Mouse (Mus musculus) neural tube, embryonic 12.5 days (tissue): ENCODE measurements around the gene Ngef. TPM values are rescaled to one million over a fixed set of nuclear protein-coding genes. Genes with fewer than 3 reads are reported as not detected.
"Not testable (repeated sequence)": the region's sequence is repeated elsewhere in the genome, so short reads cannot be mapped to it uniquely, and the experiment has no call there.

Experiments
- ATAC-seq: fragments of 200-750 bp; cut with Nextera tagmentation; 2 replicates; pipeline ENCODE4 v1.8.0; 2017; ENCODE audit warnings: low read depth, mild to moderate bottlenecking, moderate TSS enrichment, moderate library complexity; ENCODE audit not compliant: low FRiP score
- H3K27ac ChIP-seq: fragments of 300-500 bp; sonication (generic); 2 replicates; pipeline ENCODE4 v1.5.1; 2016
- H3K27me3 ChIP-seq: fragments of 300-500 bp; sonication (generic); replicated peaks from 2 replicates; pipeline ENCODE4 v1.6.1; 2016; ENCODE audit warnings: mild to moderate bottlenecking
- H3K36me3 ChIP-seq: fragments of 300-500 bp; sonication (generic); 2 replicates; pipeline ENCODE4 v1.6.1; 2016; ENCODE audit warnings: mild to moderate bottlenecking
- H3K4me1 ChIP-seq: fragments of 300-500 bp; sonication (generic); 2 replicates; pipeline ENCODE4 v1.6.1; 2016
- H3K4me2 ChIP-seq: fragments of 300-500 bp; sonication (generic); replicated peaks from 2 replicates; pipeline ENCODE4 v1.6.1; 2016; ENCODE audit warnings: mild to moderate bottlenecking
- H3K4me3 ChIP-seq: fragments of 300-500 bp; sonication (generic); 2 replicates; pipeline ENCODE4 v1.5.1; 2016
- H3K9ac ChIP-seq: fragments of 300-500 bp; sonication (generic); 2 replicates; pipeline ENCODE4 v1.6.1; 2016; ENCODE audit warnings: mild to moderate bottlenecking
- H3K9me3 ChIP-seq: fragments of 300-500 bp; sonication (generic); 2 replicates; pipeline ENCODE4 v1.6.1; 2016; ENCODE audit warnings: mild to moderate bottlenecking
- WGBS: fragments of 180-500 bp; shearing (Covaris S2); methylation state at CpG from one replicate; pipeline ENCODE4 v1.1.7; 2016; 5-methylcytosine and 5-hydroxymethylcytosine counted together
- polyA plus RNA-seq: library from polyadenylated mRNA; unstranded; fragments of >200 nt; fragmentation: Nextera tagmentation; extraction: Ambion mirVana; gene quantifications from 2 replicates; pipeline ENCODE4 v1.2.1, GENCODE M21; 2016

Gene Ngef
- polyA plus RNA-seq, 1 experiment from 2014 or later: 2.6 TPM

- 19% methylated on average over 26 of the region's 26 CpGs for WGBS
- Histone ChIP-seq H3K4me2 (peak overlapping the region; percentile 99), H3K4me1 (peaks cover 6% of the 10 kb centered on the region), H3K4me3 (peak overlapping the region; percentile 72), H3K9ac (peak overlapping the region; percentile 64; the same call in 1 of the 2 replicates), H3K27me3 (peaks cover 35% of the 10 kb centered on the region), H3K27ac (no peak overlapping the region), H3K9me3 (no peaks in the 10 kb centered on the region), H3K36me3 (no peaks in the 10 kb centered on the region)
- ATAC-seq: no peak; the same call in 1 of the 2 replicates
Observed at GRCm38 (mm10) chr1:87508591-87509560, 64.8 kb downstream of the Ngef start.

GRCm38 (mm10) chr1:87507857-87508256, 65.8 kb downstream of the Ngef start:
- peaks cover 35% of the 10 kb centered on the region for H3K27me3 ChIP-seq

GRCm38 (mm10) chr1:87505524-87505923, 68.1 kb downstream of the Ngef start:
- Histone ChIP-seq H3K4me3 (no peak overlapping the region), H3K9ac (no peak overlapping the region), H3K9me3 (no peaks in the 10 kb centered on the region), H3K4me1 (peaks cover 6% of the 10 kb centered on the region), H3K36me3 (no peaks in the 10 kb centered on the region), H3K4me2 (no peak overlapping the region), H3K27me3 (peaks cover 29% of the 10 kb centered on the region), H3K27ac (no peak overlapping the region)
- ATAC-seq: no peak
- WGBS: 92% methylated on average over 4 of the region's 4 CpGs

More at GRCm38 (mm10) chr1:87507857-87508256, 65.8 kb downstream of the Ngef start:
- Histone ChIP-seq H3K36me3 (no peaks in the 10 kb centered on the region), H3K9ac (no peak overlapping the region), H3K4me1 (peaks cover 6% of the 10 kb centered on the region), H3K4me3 (no peak overlapping the region), H3K4me2 (no peak overlapping the region), H3K9me3 (no peaks in the 10 kb centered on the region), H3K27ac (no peak overlapping the region)
- WGBS: 66% methylated on average over 6 of the region's 6 CpGs
- ATAC-seq: no peak

GRCm38 (mm10) chr1:87493542-87493941, 80.1 kb downstream of the Ngef start:
- WGBS: 79% methylated on average over 4 of the region's 4 CpGs
- Histone ChIP-seq H3K4me2 (no peak overlapping the region), H3K4me1 (no peaks in the 10 kb centered on the region), H3K9ac (no peak overlapping the region), H3K9me3 (no peaks in the 10 kb centered on the region), H3K27ac (no peak overlapping the region), H3K36me3 (no peaks in the 10 kb centered on the region), H3K4me3 (no peak overlapping the region), H3K27me3 (no peaks in the 10 kb centered on the region)
- no peak for ATAC-seq

GRCm38 (mm10) chr1:87492285-87492684, 81.4 kb downstream of the Ngef start:
- no peaks in the 10 kb centered on the region for H3K9me3 ChIP-seq
- 97% methylated on average over 3 of the region's 3 CpGs for WGBS
- no peak overlapping the region for H3K4me3 ChIP-seq
- no peak overlapping the region for H3K4me2 ChIP-seq
- H3K27me3 ChIP-seq: no peaks in the 10 kb centered on the region
- ATAC-seq: no peak
- H3K27ac ChIP-seq: no peak overlapping the region
- H3K9ac ChIP-seq: no peak overlapping the region
- no peaks in the 10 kb centered on the region for H3K4me1 ChIP-seq
- H3K36me3 ChIP-seq: no peaks in the 10 kb centered on the region

GRCm38 (mm10) chr1:87486386-87486785, 87.3 kb downstream of the Ngef start:
- Histone ChIP-seq H3K36me3 (no peaks in the 10 kb centered on the region), H3K27ac (no peak overlapping the region), H3K9me3 (no peaks in the 10 kb centered on the region), H3K4me1 (no peaks in the 10 kb centered on the region), H3K4me3 (no peak overlapping the region), H3K27me3 (no peaks in the 10 kb centered on the region), H3K4me2 (no peak overlapping the region), H3K9ac (no peak overlapping the region)
- ATAC-seq: no peak
- WGBS: 86% methylated on average over 6 of the region's 6 CpGs

GRCm38 (mm10) chr1:87482546-87482945, 91.1 kb downstream of the Ngef start:
- no peaks in the 10 kb centered on the region for H3K4me1 ChIP-seq
- ATAC-seq: no peak
- WGBS: 91% methylated on average over 4 of the region's 4 CpGs

GRCm38 (mm10) chr1:87475076-87475895, 98.4 kb downstream of the Ngef start:
- Histone ChIP-seq H3K27me3 (peaks cover 33% of the 10 kb centered on the region), H3K27ac (no peak overlapping the region), H3K36me3 (no peaks in the 10 kb centered on the region), H3K4me2 (peak overlapping the region; percentile 73), H3K4me3 (peak overlapping the region; percentile 29), H3K9ac (peak overlapping the region; percentile 54), H3K9me3 (no peaks in the 10 kb centered on the region), H3K4me1 (peaks cover 11% of the 10 kb centered on the region; the same call in 1 of the 2 replicates)
- 3% methylated on average over 42 of the region's 42 CpGs for WGBS
- peak; percentile 53; the same call in 1 of the 2 replicates for ATAC-seq

More at GRCm38 (mm10) chr1:87482546-87482945, 91.1 kb downstream of the Ngef start:
- Histone ChIP-seq H3K27me3 (0 out of 2 replicates have a peak, but pooled peaks cover 1% of the 10 kb centered on the region), H3K36me3 (no peaks in the 10 kb centered on the region), H3K9me3 (no peaks in the 10 kb centered on the region), H3K27ac (no peak overlapping the region), H3K4me2 (no peak overlapping the region), H3K4me3 (no peak overlapping the region), H3K9ac (no peak overlapping the region)

- peaks cover 11% of the 10 kb centered on the region; the same call in 1 of the 2 replicates for H3K4me1 ChIP-seq
- H3K36me3 ChIP-seq: no peaks in the 10 kb centered on the region
- no peaks in the 10 kb centered on the region for H3K9me3 ChIP-seq
- H3K27ac ChIP-seq: no peak overlapping the region
- H3K4me3 ChIP-seq: no peak overlapping the region
- no peak overlapping the region for H3K9ac ChIP-seq
- peaks cover 32% of the 10 kb centered on the region for H3K27me3 ChIP-seq
- H3K4me2 ChIP-seq: no peak overlapping the region
- no peak for ATAC-seq
- 89% methylated on average over 7 of the region's 7 CpGs for WGBS
Observed at GRCm38 (mm10) chr1:87472576-87472975, 101.1 kb downstream of the Ngef start.

- peaks cover 11% of the 10 kb centered on the region; the same call in 1 of the 2 replicates for H3K4me1 ChIP-seq
- 80% methylated on average over 7 of the region's 7 CpGs for WGBS
- H3K4me2 ChIP-seq: no peak overlapping the region
- no peak overlapping the region for H3K9ac ChIP-seq
- peaks cover 26% of the 10 kb centered on the region for H3K27me3 ChIP-seq
- no peak overlapping the region for H3K27ac ChIP-seq
- no peak overlapping the region for H3K4me3 ChIP-seq
- no peak for ATAC-seq
- no peaks in the 10 kb centered on the region for H3K36me3 ChIP-seq
- no peaks in the 10 kb centered on the region for H3K9me3 ChIP-seq
Observed at GRCm38 (mm10) chr1:87471914-87472313, 101.8 kb downstream of the Ngef start.

GRCm38 (mm10) chr1:87469971-87470370, 103.7 kb downstream of the Ngef start, which contains the start of gene Snorc:
TSS of gene Snorc (plus strand) at chr1:87470271.
- H3K27ac ChIP-seq, H3K9me3 ChIP-seq, H3K4me1 ChIP-seq, ATAC-seq, H3K4me3 ChIP-seq, H3K36me3 ChIP-seq, H3K4me2 ChIP-seq, H3K9ac ChIP-seq: not testable (repeated sequence)
- H3K27me3 ChIP-seq: peaks cover 10% of the 10 kb centered on the region
- WGBS: 47% methylated on average over 9 of the region's 10 CpGs

GRCm38 (mm10) chr1:87468321-87468720, 105.3 kb downstream of the Ngef start:
- Histone ChIP-seq H3K36me3 (no peaks in the 10 kb centered on the region), H3K9ac (no peak overlapping the region), H3K27me3 (no peaks in the 10 kb centered on the region), H3K9me3 (no peaks in the 10 kb centered on the region), H3K4me1 (no peaks in the 10 kb centered on the region), H3K4me2 (no peak overlapping the region), H3K4me3 (no peak overlapping the region), H3K27ac (no peak overlapping the region)
- WGBS: 83% methylated on average over 6 of the region's 6 CpGs
- ATAC-seq: no peak
